Mouse (Mus musculus) kidney, adult 2 months (tissue): Measurements from ENCODE around the gene Hsd11b2.

Source experiments
- CTCF ChIP-seq: fragments of 200-500 bp; conservative IDR thresholded peaks from 2 replicates; pipeline ENCODE4 v1.5.1; 2011; ENCODE audit warnings: low read depth, mild to moderate bottlenecking, control low read depth, low read length, moderate library complexity, mixed read lengths; ENCODE audit not compliant: insufficient read depth, insufficient read length
- POLR2A ChIP-seq: fragments of 200-500 bp; IDR thresholded peaks from one replicate; pipeline ENCODE4 v1.6.1; 2011; ENCODE audit warnings: low read depth, low read length, control low read depth

DNA sequence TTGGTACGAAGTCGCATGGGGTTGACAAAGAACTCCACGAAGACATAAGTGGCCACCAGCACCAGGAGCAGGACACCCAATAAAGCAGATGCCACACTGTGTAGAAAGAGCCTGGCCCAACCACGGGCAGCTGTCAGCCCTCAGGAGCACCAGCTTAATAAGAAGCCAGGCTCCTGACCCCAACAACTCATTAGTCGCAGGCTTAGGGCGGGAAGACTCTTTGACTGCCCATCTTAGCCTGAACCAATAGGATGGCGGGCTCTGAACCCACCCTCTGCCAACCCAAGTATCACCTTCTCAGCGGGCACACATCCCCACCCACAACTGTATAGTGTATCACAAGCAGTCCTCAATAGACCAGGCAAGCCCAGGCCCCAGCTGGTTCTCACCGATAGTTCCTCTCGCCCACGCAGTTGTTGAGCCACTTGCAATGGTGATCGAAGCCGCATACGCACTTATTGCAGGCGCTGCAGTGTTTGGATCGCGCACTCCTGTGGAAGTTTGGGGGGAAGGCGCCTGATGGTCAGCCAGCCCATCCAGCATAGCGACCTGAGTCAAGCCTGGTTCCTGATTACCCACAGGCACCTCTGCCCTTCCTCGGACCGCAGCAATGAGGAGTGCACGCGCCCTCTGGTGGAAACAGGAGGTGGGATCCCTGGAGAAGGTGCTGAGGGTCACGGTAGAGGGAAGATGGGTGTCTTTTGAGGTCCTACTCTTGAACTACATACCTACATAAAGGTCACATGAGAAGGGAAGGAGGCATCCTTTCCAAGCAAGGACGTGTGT lies 41.7 kb upstream of the Hsd11b2 start:
- peak; percentile 81 for TF ChIP-seq CTCF
- no peak for TF ChIP-seq POLR2A
